In genomic region chr12:26130811-26131210, GRCm38 (mm10) we compare ENCODE assay signal across 27 mouse cellular contexts.
A peak's percentile ranks its signal among the peaks of the same experiment; 100 is the strongest.
DNase-seq lines count a peak whose midpoint lies in the region; ATAC-seq and TF ChIP-seq lines count a peak whose summit lies in the region.
"Had no signal": no experiment of that assay in that cellular context is flagged by ENCODE, and none has a peak within 500 bp of the region (broad histone marks: within the 10 kb centered on the region; RNA-seq: fewer than 3 reads in every experiment).

No protein-coding gene starts in this region.

- no peak overlapping the region for H3K9ac ChIP-seq in hindbrain, postnatal 0 days (replicated peaks; ENCODE audit: low read length)
- H3K9ac ChIP-seq: embryonic facial prominence, embryonic 15.5 days; forebrain, embryonic 13.5 days; heart, embryonic 13.5 days; limb, embryonic 13.5 days; lung, embryonic 15.5 days; midbrain, embryonic 15.5 days; neural tube, embryonic 15.5 days had no signal

- 86% methylated on average over 8 of the region's 8 CpGs for WGBS in hindbrain, postnatal 0 days

- TF ChIP-seq CTCF in layer of hippocampus, adult 2 months (conservative IDR thresholded peaks at IDR 0.05) = no peak
- TF ChIP-seq CTCF in hindbrain, postnatal 0 days (IDR thresholded peaks at IDR 0.05; ENCODE audit: low read depth) = no peak

- no peak for ATAC-seq in hindbrain, postnatal 0 days
- ATAC-seq: forebrain, embryonic 13.5 days; intestine, embryonic 16.5 days; midbrain, embryonic 15.5 days had no signal

- H3K4me2 ChIP-seq in hindbrain, postnatal 0 days (ENCODE audit: low read depth, low read length) = no peak overlapping the region
- H3K4me2 ChIP-seq: embryonic facial prominence, embryonic 15.5 days; forebrain, embryonic 13.5 days; heart, embryonic 13.5 days; limb, embryonic 13.5 days; liver, embryonic 11.5 days; lung, embryonic 15.5 days; midbrain, embryonic 15.5 days; neural tube, embryonic 15.5 days had no signal

- H3K27ac ChIP-seq in layer of hippocampus, adult 2 months = peak overlapping the region; percentile 54; the same call in 1 of the 2 replicates
- no peak overlapping the region for H3K27ac ChIP-seq in hindbrain, postnatal 0 days
- H3K27ac ChIP-seq: embryonic facial prominence, embryonic 10.5 days; embryonic facial prominence, embryonic 15.5 days; forebrain, embryonic 13.5 days; heart, embryonic 13.5 days; limb, embryonic 13.5 days; lung, embryonic 15.5 days; midbrain, embryonic 10.5 days; midbrain, embryonic 15.5 days; neural tube, embryonic 15.5 days had no signal

- H3K4me3 ChIP-seq in layer of hippocampus, adult 2 months = no peak overlapping the region
- no peak overlapping the region for H3K4me3 ChIP-seq in hindbrain, postnatal 0 days (ENCODE audit: low read length)
- H3K4me3 ChIP-seq: embryonic facial prominence, embryonic 10.5 days; embryonic facial prominence, embryonic 15.5 days; forebrain, embryonic 13.5 days; heart, embryonic 13.5 days; limb, embryonic 13.5 days; lung, embryonic 15.5 days; midbrain, embryonic 10.5 days; midbrain, embryonic 15.5 days; neural tube, embryonic 15.5 days had no signal

- H3K9me3 ChIP-seq in hindbrain, postnatal 0 days (ENCODE audit: low read length) = no peaks in the 10 kb centered on the region
- H3K9me3 ChIP-seq: embryonic facial prominence, embryonic 10.5 days; embryonic facial prominence, embryonic 15.5 days; forebrain, embryonic 13.5 days; heart, embryonic 13.5 days; limb, embryonic 13.5 days; lung, embryonic 15.5 days; midbrain, embryonic 10.5 days; midbrain, embryonic 15.5 days; neural tube, embryonic 15.5 days had no signal

- H3K27me3 ChIP-seq in hindbrain, postnatal 0 days (ENCODE audit: insufficient read depth, low read length) = no peaks in the 10 kb centered on the region
- H3K27me3 ChIP-seq: embryonic facial prominence, embryonic 15.5 days; forebrain, embryonic 13.5 days; heart, embryonic 13.5 days; limb, embryonic 13.5 days; lung, embryonic 15.5 days; midbrain, embryonic 15.5 days; neural tube, embryonic 15.5 days had no signal

- H3K4me1 ChIP-seq in hindbrain, postnatal 0 days (ENCODE audit: insufficient read depth, low read length) = 0 out of 2 replicates have a peak, but pooled peaks cover 6% of the 10 kb centered on the region
- H3K4me1 ChIP-seq: embryonic facial prominence, embryonic 15.5 days; limb, embryonic 13.5 days; midbrain, embryonic 10.5 days had no signal

- peak; percentile 36 to 62 for DNase-seq in left cerebral cortex, adult 9 months (ENCODE audit: low spot score in 2 of 2)
- DNase-seq in left cerebral cortex, adult 18-20 months (ENCODE audit: low spot score in 2 of 2) = no peak
- DNase-seq in layer of hippocampus, adult 11-12 months (ENCODE audit: low spot score) = peak; percentile 50
- peak; percentile 54 to 59 for DNase-seq in layer of hippocampus, adult 2 months (ENCODE audit: low spot score in 2 of 2)
- peak; percentile 85 for DNase-seq in telencephalon, adult 2 months (ENCODE audit: low read depth, low spot score)
- no peak for DNase-seq in hindbrain, postnatal 0 days (ENCODE audit: low spot score)
- DNase-seq: adrenal gland, postnatal 25 days; B cell, adult 2 months; cerebellum, adult 8-10 months; cerebellum, postnatal 25 days; gastrocnemius, postnatal 10 days; heart, postnatal 10 days; kidney, adult 8-10 months; kidney, postnatal 10 days; retina, postnatal 1 day; thymus, postnatal 4 days had no signal

- H3K36me3 ChIP-seq in hindbrain, postnatal 0 days (ENCODE audit: insufficient read depth, low read length) = no peaks in the 10 kb centered on the region
- H3K36me3 ChIP-seq: embryonic facial prominence, embryonic 10.5 days; embryonic facial prominence, embryonic 15.5 days; heart, embryonic 13.5 days; limb, embryonic 13.5 days; lung, embryonic 15.5 days; midbrain, embryonic 10.5 days; midbrain, embryonic 15.5 days; neural tube, embryonic 15.5 days had no signal

Comparison
In these comparisons a context has a peak if more than half of its experiments do, and no peak if none do; other contexts are left out.
1. DNase-seq: peak in left cerebral cortex, adult 9 months (2 of 2), layer of hippocampus, adult 11-12 months (single experiment), layer of hippocampus, adult 2 months (2 of 2) and telencephalon, adult 2 months (single experiment); none in left cerebral cortex, adult 18-20 months (0 of 2) and hindbrain, postnatal 0 days (single experiment).